Mouse (Mus musculus): ENCODE results near the gene Ptpru. TPM values are rescaled to one million over a fixed set of nuclear protein-coding genes. Genes with fewer than 3 reads are reported as not detected.

Ptpru gene
- polyA plus RNA-seq, 1 experiment, result 1.0 TPM

- no peak overlapping the region for H3K4me2 ChIP-seq (ENCODE audit: low read depth)
- H3K27me3 ChIP-seq (ENCODE audit: control insufficient read depth, insufficient read depth, insufficient read length), result peaks cover 40% of the 10 kb centered on the region
- no peaks in the 10 kb centered on the region for H3K79me2 ChIP-seq (ENCODE audit: control insufficient read depth, insufficient read depth)
- TF ChIP-seq REST (IDR thresholded peaks at IDR 0.05; ENCODE audit: insufficient read depth, insufficient read length) (no peak), TCF3 (IDR thresholded peaks at IDR 0.05; ENCODE audit: insufficient read length, low read depth) (no peak), MAX (IDR thresholded peaks at IDR 0.05; ENCODE audit: low read depth) (no peak), USF1 (IDR thresholded peaks at IDR 0.05; ENCODE audit: low read depth) (no peak), POLR2AphosphoS2 (IDR thresholded peaks at IDR 0.05; ENCODE audit: insufficient read length, low read depth) (no peak), MYOG (IDR thresholded peaks at IDR 0.05; ENCODE audit: control insufficient read depth in 1 of 3, insufficient read depth in 1 of 3, insufficient read length in 2 of 3, low read depth in 2 of 3) (no peak), POLR2A (IDR thresholded peaks at IDR 0.05; ENCODE audit: insufficient read length, low read depth) (no peak), SRF (IDR thresholded peaks at IDR 0.05; ENCODE audit: control insufficient read depth, insufficient read length, low read depth) (no peak), CEBPB (IDR thresholded peaks at IDR 0.05; ENCODE audit: insufficient read depth, poor library complexity, severe bottlenecking) (no peak), TCF12 (IDR thresholded peaks at IDR 0.05; ENCODE audit: insufficient read depth, poor library complexity, severe bottlenecking) (no peak), E2F4 (IDR thresholded peaks at IDR 0.05; ENCODE audit: insufficient read depth) (no peak)
- no peaks in the 10 kb centered on the region for H3K36me3 ChIP-seq (ENCODE audit: control insufficient read depth, insufficient read depth)
- no peak overlapping the region for H3K4me3 ChIP-seq
- no peak overlapping the region for H3ac ChIP-seq (ENCODE audit: control insufficient read depth, insufficient read length)
These were observed 5.2 kb downstream of the Ptpru start for GRCm38 (mm10) chr4:131832759-131833407.

GRCm38 (mm10) chr4:131831546-131832045 lies 6.5 kb downstream of the Ptpru start:
- no peak for TF ChIP-seq TCF12 (IDR thresholded peaks at IDR 0.05; ENCODE audit: insufficient read depth, poor library complexity, severe bottlenecking)
- no peak for TF ChIP-seq USF1 (IDR thresholded peaks at IDR 0.05; ENCODE audit: low read depth)
- no peak for TF ChIP-seq TCF3 (IDR thresholded peaks at IDR 0.05; ENCODE audit: insufficient read length, low read depth)
- TF ChIP-seq REST (IDR thresholded peaks at IDR 0.05; ENCODE audit: insufficient read depth, insufficient read length), result no peak
- TF ChIP-seq CEBPB (IDR thresholded peaks at IDR 0.05; ENCODE audit: insufficient read depth, poor library complexity, severe bottlenecking), result no peak
- TF ChIP-seq E2F4 (IDR thresholded peaks at IDR 0.05; ENCODE audit: insufficient read depth), result no peak
- no peak for TF ChIP-seq POLR2AphosphoS2 (IDR thresholded peaks at IDR 0.05; ENCODE audit: insufficient read length, low read depth)
- Histone ChIP-seq H3ac (ENCODE audit: control insufficient read depth, insufficient read length) (no peak overlapping the region), H3K36me3 (ENCODE audit: control insufficient read depth, insufficient read depth) (no peaks in the 10 kb centered on the region), H3K79me2 (ENCODE audit: control insufficient read depth, insufficient read depth) (no peaks in the 10 kb centered on the region), H3K4me3 (no peak overlapping the region), H3K27me3 (ENCODE audit: control insufficient read depth, insufficient read depth, insufficient read length) (peaks cover 27% of the 10 kb centered on the region), H3K4me2 (ENCODE audit: low read depth) (no peak overlapping the region)

- TF ChIP-seq CEBPB (IDR thresholded peaks at IDR 0.05; ENCODE audit: insufficient read depth, poor library complexity, severe bottlenecking) (no peak), MYOD1 (IDR thresholded peaks at IDR 0.05; ENCODE audit: control insufficient read depth in 1 of 3, insufficient read length in 2 of 3, low read depth in 2 of 3) (no peak), USF1 (IDR thresholded peaks at IDR 0.05; ENCODE audit: low read depth) (no peak), SRF (IDR thresholded peaks at IDR 0.05; ENCODE audit: control insufficient read depth, insufficient read length, low read depth) (no peak), E2F4 (IDR thresholded peaks at IDR 0.05; ENCODE audit: insufficient read depth) (no peak), REST (IDR thresholded peaks at IDR 0.05; ENCODE audit: insufficient read depth, insufficient read length) (no peak), MYOG (IDR thresholded peaks at IDR 0.05; ENCODE audit: control insufficient read depth in 1 of 3, insufficient read depth in 1 of 3, insufficient read length in 2 of 3, low read depth in 2 of 3) (no peak), POLR2A (IDR thresholded peaks at IDR 0.05; ENCODE audit: insufficient read length, low read depth) (no peak), TCF3 (IDR thresholded peaks at IDR 0.05; ENCODE audit: insufficient read length, low read depth) (no peak), POLR2AphosphoS2 (IDR thresholded peaks at IDR 0.05; ENCODE audit: insufficient read length, low read depth) (no peak), MAX (IDR thresholded peaks at IDR 0.05; ENCODE audit: low read depth) (no peak), TCF12 (IDR thresholded peaks at IDR 0.05; ENCODE audit: insufficient read depth, poor library complexity, severe bottlenecking) (no peak)
- no peaks in the 10 kb centered on the region for H3K79me2 ChIP-seq (ENCODE audit: control insufficient read depth, insufficient read depth)
- no peak overlapping the region for H3K4me3 ChIP-seq
- no peak overlapping the region for H3K4me2 ChIP-seq (ENCODE audit: low read depth)
- no peaks in the 10 kb centered on the region for H3K36me3 ChIP-seq (ENCODE audit: control insufficient read depth, insufficient read depth)
- H3K27me3 ChIP-seq (ENCODE audit: control insufficient read depth, insufficient read depth, insufficient read length), result peaks cover 12% of the 10 kb centered on the region
- no peak overlapping the region for H3ac ChIP-seq (ENCODE audit: control insufficient read depth, insufficient read length)
These were observed 9.0 kb downstream of the Ptpru start for GRCm38 (mm10) chr4:131829123-131829522.

GRCm38 (mm10) chr4:131826905-131827304 lies 11.2 kb downstream of the Ptpru start:
- peaks cover 6% of the 10 kb centered on the region for H3K27me3 ChIP-seq (ENCODE audit: control insufficient read depth, insufficient read depth, insufficient read length)
- no peak for TF ChIP-seq MYOD1 (IDR thresholded peaks at IDR 0.05; ENCODE audit: control insufficient read depth in 1 of 3, insufficient read length in 2 of 3, low read depth in 2 of 3)
- TF ChIP-seq TCF3 (IDR thresholded peaks at IDR 0.05; ENCODE audit: insufficient read length, low read depth), result no peak
- no peak for TF ChIP-seq MAX (IDR thresholded peaks at IDR 0.05; ENCODE audit: low read depth)
- TF ChIP-seq CEBPB (IDR thresholded peaks at IDR 0.05; ENCODE audit: insufficient read depth, poor library complexity, severe bottlenecking), result peak; percentile 91
- H3K36me3 ChIP-seq (ENCODE audit: control insufficient read depth, insufficient read depth), result no peaks in the 10 kb centered on the region
- H3K4me2 ChIP-seq (ENCODE audit: low read depth), result peak overlapping the region; percentile 49
- no peaks in the 10 kb centered on the region for H3K79me2 ChIP-seq (ENCODE audit: control insufficient read depth, insufficient read depth)
- H3ac ChIP-seq (ENCODE audit: control insufficient read depth, insufficient read length), result no peak overlapping the region
- H3K4me3 ChIP-seq, result peak overlapping the region; percentile 7

- H3K79me2 ChIP-seq (ENCODE audit: control insufficient read depth, insufficient read depth), result no peaks in the 10 kb centered on the region
- TF ChIP-seq TCF3 (IDR thresholded peaks at IDR 0.05; ENCODE audit: insufficient read length, low read depth) (no peak), MYOG (IDR thresholded peaks at IDR 0.05; ENCODE audit: control insufficient read depth in 1 of 3, insufficient read depth in 1 of 3, insufficient read length in 2 of 3, low read depth in 2 of 3) (no peak), CEBPB (IDR thresholded peaks at IDR 0.05; ENCODE audit: insufficient read depth, poor library complexity, severe bottlenecking) (no peak), MAX (IDR thresholded peaks at IDR 0.05; ENCODE audit: low read depth) (no peak), USF1 (IDR thresholded peaks at IDR 0.05; ENCODE audit: low read depth) (no peak), POLR2AphosphoS2 (IDR thresholded peaks at IDR 0.05; ENCODE audit: insufficient read length, low read depth) (no peak), TCF12 (IDR thresholded peaks at IDR 0.05; ENCODE audit: insufficient read depth, poor library complexity, severe bottlenecking) (no peak), MYOD1 (IDR thresholded peaks at IDR 0.05; ENCODE audit: control insufficient read depth in 1 of 3, insufficient read length in 2 of 3, low read depth in 2 of 3) (no peak), POLR2A (IDR thresholded peaks at IDR 0.05; ENCODE audit: insufficient read length, low read depth) (no peak), SRF (IDR thresholded peaks at IDR 0.05; ENCODE audit: control insufficient read depth, insufficient read length, low read depth) (no peak), E2F4 (IDR thresholded peaks at IDR 0.05; ENCODE audit: insufficient read depth) (no peak), REST (IDR thresholded peaks at IDR 0.05; ENCODE audit: insufficient read depth, insufficient read length) (no peak)
- no peak overlapping the region for H3ac ChIP-seq (ENCODE audit: control insufficient read depth, insufficient read length)
- peaks cover 5% of the 10 kb centered on the region for H3K27me3 ChIP-seq (ENCODE audit: control insufficient read depth, insufficient read depth, insufficient read length)
- no peaks in the 10 kb centered on the region for H3K36me3 ChIP-seq (ENCODE audit: control insufficient read depth, insufficient read depth)
- H3K4me2 ChIP-seq (ENCODE audit: low read depth), result no peak overlapping the region
- H3K4me3 ChIP-seq, result peak overlapping the region; percentile 7
These were observed 12.3 kb downstream of the Ptpru start for GRCm38 (mm10) chr4:131825830-131826229.

Data from myocyte (in vitro differentiated cells).